Mouse (Mus musculus): Measurements from ENCODE around the gene Runx1. TPM values are rescaled to one million over a fixed set of nuclear protein-coding genes. Genes with fewer than 3 reads are reported as not detected.

Gene Runx1
- total and polyA plus RNA-seq, 3 experiments, result 3.1 to 10.9 (median 4.7) TPM

- in situ Hi-C loops (cut with MboI; ENCODE audit: low pct_ligation_motif_present, low pct_unique_long_range_greater_than_20kb, low sequenced_read_pairs) (no loop called here), dilution Hi-C loops (cut with MboI; ENCODE audit: extremely low pct_ligation_motif_present, extremely low pct_unique_long_range_greater_than_20kb, low sequenced_read_pairs) (no loop called here)
- Histone ChIP-seq H3K27ac (ENCODE audit: insufficient read depth, low read depth) (no peak overlapping the region), H3K4me1 (ENCODE audit: control insufficient read depth in 1 of 2, insufficient read depth in 2 of 2) (peaks cover 8 to 44% of the 10 kb centered on the region in 2 experiments), H3K4me3 (replicated peaks in 1 of 3; ENCODE audit: low read depth in 2 of 3, low read length in 2 of 3, poor library complexity in 1 of 3) (no peak overlapping the region), H3K4me2 (ENCODE audit: insufficient read depth, low read depth, poor library complexity, severe bottlenecking) (no peak overlapping the region), H3K27me3 (replicated peaks) (no peaks in the 10 kb centered on the region), H3K79me2 (replicated peaks; ENCODE audit: control insufficient read depth, extremely low read depth, insufficient read depth, poor library complexity, severe bottlenecking) (no peaks in the 10 kb centered on the region), H3K36me3 (replicated peaks in 1 of 2; ENCODE audit: control insufficient read depth in 1 of 2, insufficient read depth in 1 of 2, low read length in 1 of 2) (peaks cover 2 to 67% of the 10 kb centered on the region in 2 experiments), H3K9me3 (replicated peaks; ENCODE audit: low read length) (no peaks in the 10 kb centered on the region), H3K9ac (ENCODE audit: insufficient read depth, low read depth) (no peak overlapping the region)
- no peak for TF ChIP-seq TCF12 (IDR thresholded peaks at IDR 0.05; ENCODE audit: low read depth, low read length)
- no peak for TF ChIP-seq CHD1 (IDR thresholded peaks at IDR 0.05; ENCODE audit: low read depth, low read length)
- no peak for TF ChIP-seq MAFK (IDR thresholded peaks at IDR 0.05; ENCODE audit: insufficient replicate concordance, low read length)
- no peak for TF ChIP-seq ZKSCAN1 (IDR thresholded peaks at IDR 0.05; ENCODE audit: borderline replicate concordance, low read depth, low read length)
- no peak for DNase-seq (ENCODE audit: extremely low read depth)
Observed at GRCm38 (mm10) chr16:92812405-92812804, 13.5 kb downstream of the Runx1 start.

- Histone ChIP-seq H3K4me1 (ENCODE audit: control insufficient read depth in 1 of 2, insufficient read depth in 2 of 2) (peaks cover 6 to 27% of the 10 kb centered on the region in 2 experiments), H3K9me3 (replicated peaks; ENCODE audit: low read length) (no peaks in the 10 kb centered on the region), H3K79me2 (replicated peaks; ENCODE audit: control insufficient read depth, extremely low read depth, insufficient read depth, poor library complexity, severe bottlenecking) (no peaks in the 10 kb centered on the region), H3K36me3 (replicated peaks in 1 of 2; ENCODE audit: control insufficient read depth in 1 of 2, insufficient read depth in 1 of 2, low read length in 1 of 2) (peaks cover 0 to 65% of the 10 kb centered on the region in 2 experiments), H3K4me2 (ENCODE audit: insufficient read depth, low read depth, poor library complexity, severe bottlenecking) (no peak overlapping the region), H3K27me3 (replicated peaks) (no peaks in the 10 kb centered on the region), H3K9ac (ENCODE audit: insufficient read depth, low read depth) (no peak overlapping the region), H3K4me3 (replicated peaks in 1 of 3; ENCODE audit: low read depth in 2 of 3, low read length in 2 of 3, poor library complexity in 1 of 3) (no peak overlapping the region), H3K27ac (ENCODE audit: insufficient read depth, low read depth) (no peak overlapping the region)
- dilution Hi-C loops (cut with MboI; ENCODE audit: extremely low pct_ligation_motif_present, extremely low pct_unique_long_range_greater_than_20kb, low sequenced_read_pairs) (no loop called here), in situ Hi-C loops (cut with MboI; ENCODE audit: low pct_ligation_motif_present, low pct_unique_long_range_greater_than_20kb, low sequenced_read_pairs) (no loop called here)
- DNase-seq (ENCODE audit: extremely low read depth), result no peak
- no peak for TF ChIP-seq POLR2AphosphoS2 (IDR thresholded peaks at IDR 0.05; ENCODE audit: low read depth, low read length)
- TF ChIP-seq NELFE (IDR thresholded peaks at IDR 0.05; ENCODE audit: low read depth, low read length), result no peak
- no peak for TF ChIP-seq MAFK (IDR thresholded peaks at IDR 0.05; ENCODE audit: insufficient replicate concordance, low read length)
- no peak for TF ChIP-seq SMC3 (IDR thresholded peaks at IDR 0.05; ENCODE audit: low read depth, low read length)
Observed at GRCm38 (mm10) chr16:92810568-92811240, 15.2 kb downstream of the Runx1 start.

- Histone ChIP-seq H3K27me3 (replicated peaks) (no peaks in the 10 kb centered on the region), H3K27ac (ENCODE audit: insufficient read depth, low read depth) (no peak overlapping the region), H3K9ac (ENCODE audit: insufficient read depth, low read depth) (no peak overlapping the region), H3K36me3 (replicated peaks in 1 of 2; ENCODE audit: control insufficient read depth in 1 of 2, insufficient read depth in 1 of 2, low read length in 1 of 2) (peaks cover 0 to 81% of the 10 kb centered on the region in 2 experiments), H3K4me2 (ENCODE audit: insufficient read depth, low read depth, poor library complexity, severe bottlenecking) (no peak overlapping the region), H3K4me1 (ENCODE audit: control insufficient read depth in 1 of 2, insufficient read depth in 2 of 2) (peaks cover 0 to 3% of the 10 kb centered on the region in 2 experiments; a peak in 1 of 4 replicates), H3K4me3 (replicated peaks in 1 of 3; ENCODE audit: low read depth in 2 of 3, low read length in 2 of 3, poor library complexity in 1 of 3) (no peak overlapping the region), H3K79me2 (replicated peaks; ENCODE audit: control insufficient read depth, extremely low read depth, insufficient read depth, poor library complexity, severe bottlenecking) (no peaks in the 10 kb centered on the region), H3K9me3 (replicated peaks; ENCODE audit: low read length) (no peaks in the 10 kb centered on the region)
- dilution Hi-C loops (cut with MboI; ENCODE audit: extremely low pct_ligation_motif_present, extremely low pct_unique_long_range_greater_than_20kb, low sequenced_read_pairs) (no loop called here), in situ Hi-C loops (cut with MboI; ENCODE audit: low pct_ligation_motif_present, low pct_unique_long_range_greater_than_20kb, low sequenced_read_pairs) (no loop called here)
- TF ChIP-seq NRF1 (IDR thresholded peaks at IDR 0.05; ENCODE audit: low read depth, low read length), result no peak
- no peak for TF ChIP-seq IRF4 (IDR thresholded peaks at IDR 0.05; ENCODE audit: low read depth, low read length)
- no peak for TF ChIP-seq KAT2A (IDR thresholded peaks at IDR 0.05; ENCODE audit: insufficient replicate concordance, low read length)
- TF ChIP-seq USF1 (IDR thresholded peaks at IDR 0.05; ENCODE audit: low read depth, low read length), result no peak
- no peak for TF ChIP-seq ZNF384 (IDR thresholded peaks at IDR 0.05; ENCODE audit: low read depth, low read length)
- TF ChIP-seq ELF1 (IDR thresholded peaks at IDR 0.05; ENCODE audit: low read depth, low read length), result no peak
- no peak for TF ChIP-seq ETS1 (conservative IDR thresholded peaks at IDR 0.05; ENCODE audit: low read depth, low read length)
- no peak for TF ChIP-seq GABPA (IDR thresholded peaks at IDR 0.05; ENCODE audit: insufficient replicate concordance, low read depth, low read length)
- no peak for TF ChIP-seq UBTF (IDR thresholded peaks at IDR 0.05; ENCODE audit: low read depth, low read length)
- TF ChIP-seq MYC (IDR thresholded peaks at IDR 0.05; ENCODE audit: low read depth, low read length), result no peak
- TF ChIP-seq MAFK (IDR thresholded peaks at IDR 0.05; ENCODE audit: insufficient replicate concordance, low read length), result no peak
- no peak for TF ChIP-seq POLR2A (IDR thresholded peaks at IDR 0.05; ENCODE audit: low read depth, low read length)
- no peak for TF ChIP-seq CHD1 (IDR thresholded peaks at IDR 0.05; ENCODE audit: low read depth, low read length)
- TF ChIP-seq PAX5 (IDR thresholded peaks at IDR 0.05; ENCODE audit: low read length), result no peak
- no peak for TF ChIP-seq SIN3A (IDR thresholded peaks at IDR 0.05; ENCODE audit: low read length)
- TF ChIP-seq ZMIZ1 (IDR thresholded peaks at IDR 0.05; ENCODE audit: low read depth, low read length), result no peak
- TF ChIP-seq E2F4 (IDR thresholded peaks at IDR 0.05; ENCODE audit: insufficient replicate concordance, low read depth, low read length), result no peak
- no peak for TF ChIP-seq NELFE (IDR thresholded peaks at IDR 0.05; ENCODE audit: low read depth, low read length)
- no peak for TF ChIP-seq POLR2AphosphoS2 (IDR thresholded peaks at IDR 0.05; ENCODE audit: low read depth, low read length)
- DNase-seq (ENCODE audit: extremely low read depth), result no peak
Observed at GRCm38 (mm10) chr16:92807772-92808171, 18.2 kb downstream of the Runx1 start.
